Mouse (Mus musculus): Measurements from ENCODE around the gene Slc22a16. TPM values are rescaled to one million over a fixed set of nuclear protein-coding genes. Genes with fewer than 3 reads are reported as not detected.

Gene Slc22a16
- polyA plus RNA-seq (2014; fragmentation: Illumina TruSeq; extraction: RNeasy Lipid Tissue Mini Kit (QIAGEN cat#74804); ENCODE audit: low read depth, low replicate concordance): not detected

GRCm38 (mm10) chr10:40570036-40570435, at the start of gene Slc22a16:
Gene Slc22a16, plus strand, starts transcription at chr10:40570336.

GRCm38 (mm10) chr10:40629656-40630311, 59.6 kb downstream of the Slc22a16 start, which contains the start of gene Ddo:
Gene Ddo, plus strand, starts transcription at chr10:40630011.

Other genes with a start within 250 kb of the Slc22a16 start
- gene Cdk19, start 230.8 kb upstream of the Slc22a16 start, polyA plus RNA-seq (2014; fragmentation: Illumina TruSeq; extraction: RNeasy Lipid Tissue Mini Kit (QIAGEN cat#74804); ENCODE audit: low read depth, low replicate concordance): 5.1 TPM
- gene Ddo, start 59.7 kb downstream of the Slc22a16 start, polyA plus RNA-seq (2014; fragmentation: Illumina TruSeq; extraction: RNeasy Lipid Tissue Mini Kit (QIAGEN cat#74804); ENCODE audit: low read depth, low replicate concordance): 16.4 TPM
- gene Mettl24, start 112.9 kb downstream of the Slc22a16 start, polyA plus RNA-seq (2014; fragmentation: Illumina TruSeq; extraction: RNeasy Lipid Tissue Mini Kit (QIAGEN cat#74804); ENCODE audit: low read depth, low replicate concordance): not detected